8 mouse cellular contexts compared by ENCODE assay signal in genomic region chr14:99931879-99932278, GRCm38 (mm10).
DNase-seq lines count a peak whose midpoint lies in the region; ATAC-seq lines count a peak whose summit lies in the region.

No protein-coding gene starts in this region.

- no peak overlapping the region for H3K4me2 ChIP-seq in midbrain, embryonic 14.5 days (ENCODE audit: low read length)

- no peaks in the 10 kb centered on the region for H3K27me3 ChIP-seq in midbrain, embryonic 14.5 days (ENCODE audit: control insufficient read depth, insufficient read depth, low read length)

- DNase-seq in ovary, postnatal 10 days (ENCODE audit: low spot score): peak; percentile 27
- no peak for DNase-seq in ovary, adult 18-20 months (ENCODE audit: low spot score)
- DNase-seq in cerebellum, adult 9-11 months: peak; percentile 40
- DNase-seq in frontal cortex, postnatal 10 days (ENCODE audit: low spot score in 2 of 2): peak; percentile 43 to 73
- peak; percentile 75 to 82 for DNase-seq in left cerebral cortex, postnatal 10 days (ENCODE audit: extremely low spot score in 1 of 2, low spot score in 2 of 2)
- DNase-seq in midbrain, embryonic 14.5 days: peak; percentile 95
- DNase-seq in testis, postnatal 10 days (ENCODE audit: low spot score): peak; percentile 84

- no peaks in the 10 kb centered on the region for H3K9me3 ChIP-seq in midbrain, embryonic 14.5 days (ENCODE audit: control insufficient read depth, low read length)

- 11% methylated on average over 4 of the region's 4 CpGs for WGBS in midbrain, embryonic 14.5 days

- H3K36me3 ChIP-seq in midbrain, embryonic 14.5 days (ENCODE audit: control insufficient read depth, insufficient read depth, low read length): no peaks in the 10 kb centered on the region

- no peak overlapping the region for H3K27ac ChIP-seq in midbrain, embryonic 14.5 days (replicated peaks; ENCODE audit: low read depth, low read length)

- H3K4me3 ChIP-seq in midbrain, embryonic 14.5 days (replicated peaks; ENCODE audit: low read depth, low read length): no peak overlapping the region

- no peak overlapping the region for H3K9ac ChIP-seq in midbrain, embryonic 14.5 days (replicated peaks; ENCODE audit: low read length)

- intact Hi-C loops in left cerebral cortex, postnatal 10 days (cut with DNase I): loop anchor here (5.0 to 10.0 kb wide), 5 partner anchors 350 to 1493 kb away; partner anchors contain the start of gene Klf12

- peak; percentile 77 for ATAC-seq in inflammation-experienced regulatory T-cells, adult 6 months
- ATAC-seq in midbrain, embryonic 14.5 days (ENCODE audit: low FRiP score, low TSS enrichment): peak; percentile 75

- H3K4me1 ChIP-seq in midbrain, embryonic 14.5 days (ENCODE audit: control insufficient read depth, insufficient read depth, low read length): no peaks in the 10 kb centered on the region; the same call in 1 of the 2 replicates
